Mouse (Mus musculus): ENCODE results near the gene Tmem132a. TPM values are rescaled to one million over a fixed set of nuclear protein-coding genes. Genes with fewer than 3 reads are reported as not detected.

Tmem132a gene
- total RNA-seq, 2 experiments from 2014 or later, result 277 to 369 TPM

- DNase-seq (ENCODE audit: low spot score in 2 of 2), result peak in 1 of 2 experiments; percentile 34
- intact Hi-C loops (cut with DNase I), result loop anchor here (2.0 kb wide), 1 partner anchor 14 kb away; the partner anchor contains the start of gene Prpf19
Observed at GRCm38 (mm10) chr19:10880975-10881425, 11.3 kb upstream of the Tmem132a start.

- intact Hi-C loops (cut with DNase I), result loop anchor here (2.0 kb wide), 1 partner anchor 14 kb away; the partner anchor contains the start of gene Prpf19
- DNase-seq (ENCODE audit: low spot score in 2 of 2), result no peak
Observed at GRCm38 (mm10) chr19:10880085-10880974, 10.6 kb upstream of the Tmem132a start.

GRCm38 (mm10) chr19:10878201-10878837 is 8.6 kb upstream of the Tmem132a start:
- intact Hi-C loops (cut with DNase I), result no loop called here
- no peak for DNase-seq (ENCODE audit: low spot score in 2 of 2)

GRCm38 (mm10) chr19:10871328-10871961 is 1.7 kb upstream of the Tmem132a start:
- no peak for DNase-seq (ENCODE audit: low spot score in 2 of 2)
- intact Hi-C loops (cut with DNase I), result no loop called here

GRCm38 (mm10) chr19:10870676-10871075 is 936 bp upstream of the Tmem132a start:
- no peak for DNase-seq (ENCODE audit: low spot score in 2 of 2)
- intact Hi-C loops (cut with DNase I), result no loop called here

- intact Hi-C loops (cut with DNase I), result loop anchor here (5.0 kb wide), 2 partner anchors 67 to 157 kb away; no protein-coding TSS in a partner anchor
- peak; percentile 89 to 91 for DNase-seq (ENCODE audit: low spot score in 2 of 2)
Observed at GRCm38 (mm10) chr19:10869241-10869885, 377 bp downstream of the Tmem132a start.

- peak; percentile 32 to 43 for DNase-seq (ENCODE audit: low spot score in 2 of 2)
- intact Hi-C loops (cut with DNase I), result loop anchor here (5.0 kb wide), 2 partner anchors 66 to 156 kb away; no protein-coding TSS in a partner anchor
Observed at GRCm38 (mm10) chr19:10868623-10869141, 1.1 kb downstream of the Tmem132a start.

GRCm38 (mm10) chr19:10867946-10868622 is 1.7 kb downstream of the Tmem132a start:
- intact Hi-C loops (cut with DNase I), result loop anchor here (5.0 kb wide), 2 partner anchors 66 to 156 kb away; no protein-coding TSS in a partner anchor
- DNase-seq (ENCODE audit: low spot score in 2 of 2), result peak in 1 of 2 experiments; percentile 49

GRCm38 (mm10) chr19:10866351-10866750 is 3.4 kb downstream of the Tmem132a start:
- intact Hi-C loops (cut with DNase I), result loop anchor here (5.0 kb wide), 2 partner anchors 64 to 154 kb away; no protein-coding TSS in a partner anchor
- DNase-seq (ENCODE audit: low spot score in 2 of 2), result no peak

GRCm38 (mm10) chr19:10860072-10860497 is 9.7 kb downstream of the Tmem132a start:
- intact Hi-C loops (cut with DNase I), result no loop called here
- DNase-seq (ENCODE audit: low spot score in 2 of 2), result no peak

- intact Hi-C loops (cut with DNase I), result no loop called here
- DNase-seq (ENCODE audit: low spot score in 2 of 2), result peak in 1 of 2 experiments; percentile 33
Observed at GRCm38 (mm10) chr19:10856520-10856919, 13.2 kb downstream of the Tmem132a start.

GRCm38 (mm10) chr19:10855422-10855821 is 14.3 kb downstream of the Tmem132a start:
- DNase-seq (ENCODE audit: low spot score in 2 of 2), result no peak
- intact Hi-C loops (cut with DNase I), result no loop called here

- DNase-seq (ENCODE audit: low spot score in 2 of 2), result no peak
- intact Hi-C loops (cut with DNase I), result no loop called here
Observed at GRCm38 (mm10) chr19:10847311-10848087, 22.2 kb downstream of the Tmem132a start.

- intact Hi-C loops (cut with DNase I), result no loop called here
- no peak for DNase-seq (ENCODE audit: low spot score in 2 of 2)
Observed at GRCm38 (mm10) chr19:10846150-10846549, 23.6 kb downstream of the Tmem132a start.

GRCm38 (mm10) chr19:10845454-10845853 is 24.3 kb downstream of the Tmem132a start:
- intact Hi-C loops (cut with DNase I), result no loop called here
- no peak for DNase-seq (ENCODE audit: low spot score in 2 of 2)

GRCm38 (mm10) chr19:10844206-10844605 is 25.5 kb downstream of the Tmem132a start:
- intact Hi-C loops (cut with DNase I), result no loop called here
- DNase-seq (ENCODE audit: low spot score in 2 of 2), result no peak

- DNase-seq (ENCODE audit: low spot score in 2 of 2), result no peak
Observed at GRCm38 (mm10) chr19:10842914-10843313, 26.8 kb downstream of the Tmem132a start.

More at GRCm38 (mm10) chr19:10842914-10843313, 26.8 kb downstream of the Tmem132a start:
- intact Hi-C loops (cut with DNase I), result no loop called here
